Mouse (Mus musculus) 416B (cell line): ENCODE measurements around the gene Igbp1b.

Experiments
- DNase-seq: peaks from one replicate; pipeline ENCODE4 v3.0.0; 2011; ENCODE audit warnings: low read depth

Igbp1b gene

DNA sequence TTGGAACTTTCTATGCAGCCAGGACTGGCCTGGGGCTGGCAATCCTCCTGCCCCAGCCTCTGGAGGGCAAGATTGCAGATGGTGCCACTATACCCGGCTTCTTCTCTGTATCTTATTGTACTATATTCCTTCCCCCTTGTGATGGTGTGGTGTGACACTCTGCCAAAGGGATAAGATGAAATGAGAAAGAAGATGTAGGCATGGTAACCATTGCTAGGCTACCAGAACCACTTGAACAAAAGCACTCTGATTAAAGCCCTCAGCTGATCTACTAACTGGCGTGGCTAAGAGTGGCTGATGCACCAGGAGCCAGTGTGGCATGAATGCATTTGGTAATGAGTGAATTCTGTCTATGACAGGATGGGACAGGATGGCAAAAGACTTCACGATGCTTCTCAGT is at the start of gene Igbp1b:
Igbp1b (minus strand) TSS at position 29 of the 400 bp plus-strand sequence.
- no peak for DNase-seq

DNA sequence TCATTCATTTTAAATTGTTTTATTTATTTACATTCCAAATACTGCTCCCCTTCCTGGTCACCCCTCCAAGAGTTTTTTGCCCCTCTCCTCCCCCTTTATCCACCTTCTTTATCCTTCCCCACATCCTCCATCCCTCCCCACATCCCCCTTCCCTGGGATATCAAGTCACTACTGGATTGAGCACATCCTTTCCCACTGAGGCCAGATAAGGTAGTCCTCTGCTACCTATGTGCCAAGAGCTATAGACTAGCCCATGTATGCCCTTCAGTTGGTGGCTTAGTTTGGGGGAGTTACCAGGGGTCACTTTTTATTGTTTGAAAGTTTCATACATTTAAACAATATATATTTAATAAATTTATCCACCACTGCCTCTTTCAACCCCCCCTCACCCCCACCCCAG is 24.6 kb upstream of the Igbp1b start:
- no peak for DNase-seq

DNA sequence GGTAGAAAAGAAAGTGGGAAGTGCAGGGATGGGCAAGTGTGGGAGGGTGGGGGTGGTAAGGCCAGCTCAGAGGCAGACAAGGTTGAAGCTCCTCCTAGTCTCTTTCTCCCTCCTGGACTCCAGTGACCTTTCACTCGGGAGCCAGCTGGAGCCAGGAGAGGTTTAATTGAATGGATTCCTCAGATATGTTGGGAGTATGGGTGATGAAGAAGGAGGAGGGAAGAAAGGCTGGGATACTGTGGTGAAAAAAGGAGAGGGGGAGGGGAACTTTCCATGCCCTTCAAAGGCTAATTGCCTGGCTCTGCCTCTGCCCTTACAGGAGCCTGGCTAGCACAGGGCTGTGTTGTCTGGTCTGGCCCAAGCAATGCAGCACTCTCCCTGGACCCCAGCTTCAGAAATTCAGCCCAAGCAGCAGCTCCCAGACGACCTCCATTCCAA is 14.4 kb upstream of the Igbp1b start:
- no peak for DNase-seq

DNA sequence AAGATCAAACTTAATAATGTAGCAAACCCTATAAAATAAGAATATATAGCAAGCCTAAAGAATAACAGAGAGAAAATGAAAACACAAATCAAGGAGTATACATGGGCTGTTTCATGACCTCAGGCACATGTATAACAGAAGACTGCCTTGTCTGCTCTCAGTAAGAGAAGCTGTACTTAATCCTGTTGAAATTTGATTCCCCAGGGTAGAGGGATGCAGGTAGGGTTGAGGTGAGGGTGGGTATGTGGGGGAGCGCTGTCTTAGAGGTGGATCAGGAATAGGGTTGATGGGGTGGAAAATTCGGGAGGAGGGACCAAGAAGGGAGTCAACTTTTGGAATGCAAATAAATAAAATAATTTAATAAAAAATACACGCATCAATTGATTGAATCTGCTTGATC is 7.1 kb upstream of the Igbp1b start:
- DNase-seq: no peak

DNA sequence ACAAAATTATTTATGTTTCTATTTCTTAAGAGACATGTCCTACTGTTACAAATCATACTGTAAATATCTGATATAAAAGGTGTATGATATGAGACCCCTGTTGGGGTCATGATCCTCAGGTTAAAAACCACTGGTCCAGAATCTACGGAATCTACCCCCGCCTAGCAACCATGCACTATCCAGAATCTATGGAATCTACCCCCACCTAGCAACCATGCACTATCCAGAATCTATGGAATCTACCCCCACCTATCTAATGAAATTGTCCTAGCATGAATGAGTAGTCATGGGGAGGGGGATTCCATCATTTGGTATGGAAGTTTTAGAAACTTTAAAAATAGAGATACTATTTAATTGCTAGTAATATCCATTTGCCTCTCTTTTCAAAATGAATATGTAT is 12.7 kb downstream of the Igbp1b start:
- no peak for DNase-seq

DNA sequence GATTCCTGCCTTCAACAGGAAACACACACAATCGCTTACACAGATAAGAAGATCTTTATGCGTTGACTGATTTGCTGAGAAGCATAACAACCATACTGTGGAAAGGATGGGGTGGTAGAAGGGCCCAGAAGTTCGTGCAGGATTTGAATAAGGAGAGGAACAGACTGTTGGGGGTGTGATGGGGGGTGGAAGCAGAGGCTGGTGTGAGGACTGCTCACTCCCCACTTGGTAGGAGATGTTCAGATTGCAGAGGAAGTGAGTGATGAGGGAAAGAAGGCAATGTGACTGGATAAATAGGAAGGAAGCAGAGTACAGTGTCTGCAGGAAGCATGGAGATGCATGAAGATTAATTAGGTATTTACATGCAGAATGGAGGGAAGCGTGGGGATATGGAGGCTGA is 19.0 kb downstream of the Igbp1b start:
- no peak for DNase-seq

DNA sequence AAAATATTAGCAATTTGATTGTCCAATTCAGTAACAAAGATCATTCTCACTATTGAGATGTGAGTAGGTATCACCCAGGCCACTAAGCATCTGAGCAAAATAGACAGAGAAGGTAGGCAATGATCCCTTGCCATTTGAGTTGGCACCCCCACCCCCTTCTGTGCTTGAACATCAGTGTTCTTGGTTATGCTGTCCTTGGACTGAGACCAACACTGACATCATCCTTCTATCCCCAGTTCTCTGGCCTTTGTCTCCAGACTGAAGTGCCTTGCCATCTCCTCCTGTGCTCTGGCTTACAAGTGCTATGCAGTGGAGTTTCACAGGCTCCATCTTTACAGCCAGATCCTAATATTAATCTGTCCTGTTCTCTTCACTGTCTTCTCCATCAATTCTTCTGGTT is 37.6 kb downstream of the Igbp1b start:
- DNase-seq: no peak

DNA sequence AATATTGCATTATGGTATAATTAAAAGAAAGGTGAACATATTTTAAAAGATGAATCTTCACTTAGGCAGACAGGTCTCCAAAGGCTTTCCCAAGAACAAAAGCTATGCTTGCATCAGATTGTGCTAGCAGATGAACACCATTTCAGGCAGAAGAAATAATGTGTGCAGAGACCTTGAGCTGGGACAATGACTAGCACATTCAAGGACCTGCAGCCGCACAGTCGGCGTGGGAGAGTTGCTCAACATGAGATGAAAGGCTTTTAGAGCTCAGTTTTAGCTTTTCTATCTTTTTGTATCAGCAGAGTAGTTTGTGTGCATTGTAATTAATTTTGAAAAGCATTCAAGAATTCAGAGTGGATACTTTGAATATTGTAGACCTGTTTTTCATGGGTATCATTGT is 39.9 kb downstream of the Igbp1b start:
- no peak for DNase-seq
